Mouse (Mus musculus) testis, postnatal 10 days (tissue): ENCODE results near the gene Il17ra.

Experiments used
- DNase-seq: peaks from one replicate; pipeline ENCODE4 v3.0.0; 2021; ENCODE audit warnings: low spot score

The Il17ra gene

DNA sequence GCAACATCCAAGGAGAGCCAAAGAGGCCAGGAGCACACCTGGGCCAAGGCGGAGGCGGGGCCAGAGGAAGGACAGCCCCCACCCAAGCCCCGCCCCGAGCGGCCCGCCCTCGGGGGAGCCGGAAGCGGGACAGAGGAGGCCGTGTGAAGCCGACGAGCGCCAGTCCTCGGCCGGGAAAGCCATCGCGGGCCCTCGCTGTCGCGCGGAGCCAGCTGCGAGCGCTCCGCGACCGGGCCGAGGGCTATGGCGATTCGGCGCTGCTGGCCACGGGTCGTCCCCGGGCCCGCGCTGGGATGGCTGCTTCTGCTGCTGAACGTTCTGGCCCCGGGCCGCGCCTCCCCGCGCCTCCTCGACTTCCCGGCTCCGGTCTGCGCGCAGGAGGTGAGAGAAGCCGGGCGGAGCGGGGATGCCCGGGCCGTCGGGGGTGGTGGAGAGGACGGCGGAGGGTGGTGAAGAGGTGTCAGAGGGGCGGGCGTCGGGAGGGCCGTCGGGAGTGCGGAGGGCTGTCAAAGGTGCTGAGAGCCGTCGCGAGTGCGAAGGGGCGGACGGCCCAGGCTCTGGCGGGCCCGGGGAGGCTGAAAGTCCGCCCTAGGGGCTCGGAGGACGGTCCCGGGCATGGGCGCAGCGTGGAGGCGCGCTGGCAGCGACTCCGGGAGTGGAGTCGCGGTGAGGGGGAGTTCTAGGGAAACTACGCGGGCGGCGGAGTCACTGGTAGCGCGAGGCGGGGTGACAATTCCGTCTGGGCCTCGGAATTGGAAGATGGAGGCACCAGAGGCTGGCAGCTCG is at the start of gene Il17ra:
Il17ra (plus strand) TSS at position 162 of the 786 bp plus-strand sequence.
- peak; percentile 86 for DNase-seq

DNA sequence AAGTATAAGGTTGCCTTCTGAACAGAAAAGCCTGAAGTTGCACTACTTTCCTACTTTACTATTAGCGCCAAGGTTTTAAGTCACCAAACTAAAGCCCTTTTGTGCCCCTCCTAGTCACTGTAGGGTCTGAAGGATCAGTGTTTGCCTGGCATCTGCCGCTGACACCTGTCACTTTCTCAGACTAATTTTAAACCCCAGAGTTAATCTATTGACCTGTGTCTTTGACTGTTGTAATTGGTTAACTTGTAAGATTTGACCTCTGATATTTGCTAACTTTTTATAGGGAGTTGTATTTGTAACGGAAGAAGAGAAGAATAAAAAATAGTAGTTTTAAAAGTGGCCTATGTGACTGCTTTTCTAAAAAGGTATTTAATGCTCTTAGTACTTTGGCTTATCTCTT is 24.9 kb upstream of the Il17ra start:
- DNase-seq, result no peak

GRCm38 (mm10) chr6:120442171-120442749 is 20.8 kb upstream of the Il17ra start:
- DNase-seq, result no peak

DNA sequence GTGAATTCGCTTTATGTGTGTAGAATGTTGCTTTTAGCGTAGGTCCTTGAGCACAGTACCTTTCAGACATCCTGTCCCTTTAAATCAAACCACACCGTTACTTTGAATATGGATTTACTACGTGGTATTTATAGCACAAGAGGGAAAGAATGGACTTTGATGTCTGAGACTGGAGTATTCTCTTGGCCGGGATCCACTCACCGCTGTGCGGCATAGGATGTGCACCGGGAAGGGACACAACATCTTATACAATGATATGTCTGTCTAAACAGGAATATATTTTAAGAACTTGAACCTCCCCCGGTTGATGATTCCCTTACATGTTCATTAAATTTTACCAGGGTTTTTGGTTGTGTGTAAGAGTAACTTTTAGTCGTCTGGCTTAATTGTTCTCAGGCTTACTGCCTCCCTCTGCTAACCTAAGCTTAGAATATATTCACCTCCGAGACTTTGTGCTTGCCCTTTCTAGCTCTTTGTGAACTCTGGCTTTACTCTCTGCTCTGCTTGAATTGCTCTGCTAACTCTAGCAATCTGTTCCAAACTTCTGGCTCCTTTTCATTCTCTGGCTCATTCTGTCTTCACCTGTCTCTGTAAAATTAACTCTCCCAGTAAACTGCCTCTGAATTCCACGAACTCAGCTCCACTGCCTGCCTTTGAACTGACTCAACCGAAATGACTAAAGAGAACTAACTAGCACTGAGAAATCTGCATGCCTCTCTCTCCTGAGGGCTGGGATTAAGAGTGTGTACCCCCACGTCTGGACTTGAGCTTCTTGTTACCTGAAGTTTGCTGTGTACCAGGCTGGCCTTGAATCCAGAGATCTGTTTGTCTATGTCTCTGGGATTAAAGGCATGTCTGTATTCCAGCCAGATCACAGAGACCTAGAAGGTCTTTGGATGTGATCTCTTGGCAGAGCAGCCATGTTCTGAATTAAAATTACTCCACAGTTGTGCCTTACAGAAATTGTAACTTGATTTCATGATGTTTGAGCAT is 19.4 kb upstream of the Il17ra start:
- no peak for DNase-seq

DNA sequence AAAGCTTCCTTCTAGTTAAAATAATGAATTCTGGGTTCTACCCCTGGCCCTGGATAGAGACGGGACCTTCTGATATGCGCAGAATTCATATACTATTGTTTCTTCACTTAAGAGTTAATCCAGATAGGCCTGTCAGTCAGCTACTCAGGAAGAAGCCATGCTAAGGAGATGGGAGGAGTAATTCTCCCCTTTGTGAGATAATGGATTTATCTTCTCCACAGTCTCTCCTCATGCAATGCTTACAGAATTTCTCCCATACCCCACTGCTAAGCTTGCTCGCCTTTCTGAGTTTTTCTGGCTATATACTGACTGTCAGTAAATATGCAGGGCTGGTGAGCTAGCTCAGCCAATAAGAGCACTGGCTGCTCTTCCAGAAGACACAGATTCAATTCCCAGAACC is 12.8 kb upstream of the Il17ra start:
- no peak for DNase-seq

DNA sequence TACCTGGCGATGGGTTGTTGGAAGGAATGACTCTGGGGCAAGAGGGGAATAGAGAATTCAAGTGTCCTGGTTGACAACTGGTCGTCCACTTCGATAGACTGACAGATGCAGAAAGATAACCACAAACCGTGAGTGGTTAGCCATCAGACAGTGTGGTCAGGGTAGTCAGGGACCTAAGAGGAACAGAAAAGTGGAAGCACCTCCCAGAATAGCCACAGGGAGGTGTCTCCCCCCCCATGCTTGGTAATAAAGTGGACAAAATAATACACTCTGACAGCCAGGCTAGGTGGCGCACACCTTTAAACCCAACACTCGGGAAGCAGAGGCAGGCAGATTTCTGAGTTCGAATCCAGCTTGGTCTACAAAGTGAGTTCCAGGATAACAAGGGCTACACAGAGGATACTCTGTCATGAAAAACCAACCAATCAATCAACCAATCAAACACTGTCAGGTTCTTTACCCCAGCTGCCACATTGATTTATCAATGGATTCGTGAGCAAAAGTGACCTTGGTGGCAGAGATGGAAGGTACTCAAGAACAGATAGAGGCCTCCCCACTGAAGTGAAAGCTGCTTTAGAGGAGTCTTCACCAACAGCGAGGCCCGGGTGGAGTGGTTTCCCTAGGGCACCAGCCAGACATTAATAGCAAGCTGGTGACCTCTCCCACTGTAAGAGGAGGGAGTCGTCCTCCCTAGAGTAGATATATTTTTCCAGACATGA is 10.5 kb upstream of the Il17ra start:
- no peak for DNase-seq

DNA sequence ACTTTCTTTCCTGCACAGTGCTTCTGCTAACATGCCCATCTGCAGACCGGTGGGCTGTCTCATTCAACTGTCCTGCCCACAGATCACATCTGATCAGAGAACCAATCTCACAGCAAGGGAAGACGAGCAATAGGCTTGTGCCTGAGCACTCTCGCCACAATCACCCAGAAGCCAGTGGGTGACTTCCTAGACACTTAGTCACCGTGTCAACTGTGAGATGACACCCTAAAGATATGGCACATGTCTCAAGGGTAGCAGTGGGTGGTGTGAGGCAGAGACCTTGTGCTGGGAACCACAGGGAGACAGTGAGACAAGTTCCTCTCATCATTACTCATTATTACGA is 10.0 kb upstream of the Il17ra start:
- no peak for DNase-seq

DNA sequence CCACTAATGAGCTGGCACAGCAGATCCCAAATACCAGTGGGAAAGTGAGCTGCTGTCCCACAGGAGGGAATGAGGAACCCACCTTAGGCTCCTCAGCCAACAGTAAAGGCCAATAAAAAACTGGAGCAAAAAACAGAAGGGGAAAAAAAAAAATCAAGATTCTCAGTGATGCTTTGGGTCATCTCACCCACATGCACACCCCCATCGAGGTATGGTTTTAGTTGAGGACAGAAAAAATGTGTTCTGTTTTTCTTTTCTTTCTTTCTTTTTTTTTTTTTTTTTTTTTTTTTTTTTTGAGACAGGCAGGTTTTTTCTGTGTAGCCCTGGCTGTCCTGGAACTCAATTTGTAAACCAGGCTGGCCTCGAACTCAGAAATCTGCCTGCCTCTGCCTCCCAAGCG is 9.5 kb upstream of the Il17ra start:
- no peak for DNase-seq

DNA sequence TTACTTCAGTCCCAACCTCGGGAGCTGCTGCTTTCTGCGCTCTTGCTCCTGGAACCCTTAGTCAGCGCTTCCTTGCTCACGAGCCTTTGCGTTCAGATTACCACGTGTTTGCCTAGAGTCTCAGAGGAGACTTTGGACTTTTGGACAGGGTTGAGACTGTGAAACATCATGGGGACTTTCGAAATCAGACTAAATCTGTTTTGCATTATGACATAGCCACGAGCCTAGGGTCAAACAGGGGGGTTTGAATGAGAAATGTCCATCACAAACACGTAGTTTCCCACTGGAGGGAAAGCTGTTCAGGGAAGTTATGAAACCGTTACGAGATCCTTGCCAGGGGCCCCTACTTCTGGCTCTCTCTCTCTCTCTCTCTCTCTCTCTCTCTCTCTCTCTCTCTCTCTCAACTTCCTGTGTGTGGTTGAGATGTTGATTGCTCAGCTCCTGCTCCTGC is 8.4 kb upstream of the Il17ra start:
- no peak for DNase-seq

DNA sequence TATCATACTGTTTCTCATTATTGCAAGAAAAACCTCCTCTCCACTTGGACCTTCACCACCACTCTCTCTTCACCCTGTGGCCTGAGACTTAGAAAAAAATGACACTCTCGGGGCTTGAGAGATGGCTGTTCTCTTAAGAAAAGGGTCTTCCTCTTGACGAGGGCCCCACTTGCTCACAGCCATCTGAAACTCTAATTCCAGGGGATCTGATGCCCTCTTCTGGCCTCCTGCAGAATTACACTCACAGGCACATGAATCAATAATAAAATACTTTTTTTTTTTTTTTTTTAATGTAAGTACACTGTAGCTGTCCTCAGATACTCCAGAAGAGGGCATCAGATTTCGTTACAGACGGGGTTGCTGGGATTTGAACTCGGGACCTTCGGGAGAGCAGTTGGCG is 6.0 kb upstream of the Il17ra start:
- no peak for DNase-seq

GRCm38 (mm10) chr6:120457751-120458150 is 5.3 kb upstream of the Il17ra start:
- DNase-seq, result no peak

- DNase-seq, result no peak
Measured at GRCm38 (mm10) chr6:120461217-120461616, 1.8 kb upstream of the Il17ra start.

DNA sequence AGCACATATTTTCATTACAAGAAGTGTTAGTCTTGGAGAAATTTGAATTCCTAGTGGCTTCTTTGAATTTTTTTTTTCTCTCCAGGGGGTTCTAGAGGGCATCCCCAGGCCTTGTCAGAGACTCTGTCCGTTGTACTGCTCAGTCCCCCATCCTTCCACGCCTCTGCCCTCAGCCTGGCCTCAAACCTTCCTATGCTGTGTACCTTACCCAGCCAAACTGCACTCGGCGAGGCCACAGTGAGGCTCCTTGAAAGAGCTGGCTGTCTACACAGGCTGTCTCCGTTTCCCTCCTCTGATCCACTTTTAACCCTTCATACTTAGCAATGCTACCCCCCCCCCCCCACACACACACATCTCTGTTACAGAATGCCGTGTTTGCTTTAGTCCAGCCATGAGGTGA is 796 bp upstream of the Il17ra start:
- DNase-seq, result no peak

GRCm38 (mm10) chr6:120463884-120464283 is 837 bp downstream of the Il17ra start:
- DNase-seq, result no peak

DNA sequence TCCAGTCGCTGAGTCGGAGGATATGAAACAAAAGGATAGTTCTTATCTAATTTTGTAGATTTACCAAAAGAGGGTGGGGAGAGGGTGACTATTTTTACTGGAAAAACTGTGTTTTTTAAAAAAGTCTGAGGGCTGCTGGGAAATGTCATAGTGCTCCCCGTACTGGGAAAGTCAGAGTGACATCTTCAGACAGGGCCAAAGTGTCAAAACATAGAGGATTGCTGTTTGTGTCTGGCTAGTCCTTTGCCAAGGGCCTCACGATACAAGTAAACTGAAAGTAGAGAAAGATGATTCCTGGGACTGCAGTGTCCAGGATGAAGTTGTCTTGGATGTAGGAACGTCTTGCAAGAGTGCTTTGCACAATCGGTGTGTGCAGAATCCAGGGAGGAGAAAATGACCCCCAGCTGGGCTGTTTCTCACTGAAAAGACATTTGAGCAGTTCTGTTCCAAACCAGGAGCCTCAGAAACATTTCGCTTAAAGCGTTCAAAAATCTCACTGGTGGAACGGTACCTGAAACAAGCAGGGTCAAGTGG is 1.4 kb downstream of the Il17ra start:
- no peak for DNase-seq

DNA sequence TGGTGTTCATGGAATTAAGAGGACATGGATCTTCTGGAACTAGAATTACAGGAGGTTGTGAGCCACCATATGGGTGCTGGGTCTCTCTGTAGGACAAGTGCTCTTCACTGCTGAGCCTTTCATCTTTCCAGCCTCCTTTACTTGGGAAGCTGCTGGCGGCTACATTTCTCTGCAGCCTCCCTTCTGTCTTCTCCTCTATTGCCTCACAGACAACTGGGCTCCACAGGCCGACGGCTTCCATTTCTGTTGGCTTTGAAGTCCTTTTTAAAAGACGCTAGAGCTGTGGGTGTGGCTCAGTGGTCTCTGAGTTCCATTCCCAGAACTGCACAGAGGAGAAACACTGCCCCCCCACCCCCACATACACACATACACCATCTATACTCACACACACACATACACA is 2.3 kb downstream of the Il17ra start:
- no peak for DNase-seq

DNA sequence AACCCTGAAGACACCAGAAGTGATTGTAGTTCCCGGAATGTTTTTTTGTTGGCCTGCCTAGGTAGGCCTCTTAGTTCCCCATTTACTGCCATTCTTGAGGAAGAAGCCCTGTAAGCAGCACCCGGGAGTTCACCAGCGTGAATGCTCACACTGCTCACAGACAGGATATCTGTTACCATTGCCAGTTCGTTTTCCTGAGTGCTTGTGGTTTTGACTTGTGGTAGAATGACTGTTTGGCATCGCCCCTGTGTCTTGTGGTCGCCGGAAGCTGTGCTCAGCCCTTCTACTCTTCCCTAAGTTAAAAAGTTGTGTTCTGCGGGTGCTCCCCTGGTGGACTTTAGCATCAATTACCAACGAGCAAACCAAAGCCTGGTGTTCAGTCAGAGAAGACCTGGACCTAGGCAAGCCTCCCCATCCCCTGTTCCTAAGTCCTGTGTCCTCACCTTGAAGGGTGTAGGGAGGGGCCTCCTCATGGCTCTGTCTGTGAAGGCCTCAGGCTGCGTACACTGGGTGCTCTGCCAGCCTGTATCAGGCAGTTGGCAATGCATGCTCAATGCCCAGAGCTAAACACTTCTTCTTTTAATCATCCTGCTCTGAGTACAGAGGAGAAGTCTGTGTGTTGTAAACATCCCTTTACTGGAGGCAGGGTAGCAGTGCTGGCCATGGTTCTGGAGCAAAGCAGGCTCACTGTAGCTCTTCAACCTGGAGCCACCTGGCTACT is 3.7 kb downstream of the Il17ra start:
- no peak for DNase-seq

GRCm38 (mm10) chr6:120468259-120468658 is 5.2 kb downstream of the Il17ra start:
- DNase-seq, result no peak

- no peak for DNase-seq
Measured at GRCm38 (mm10) chr6:120469268-120469667, 6.2 kb downstream of the Il17ra start.

DNA sequence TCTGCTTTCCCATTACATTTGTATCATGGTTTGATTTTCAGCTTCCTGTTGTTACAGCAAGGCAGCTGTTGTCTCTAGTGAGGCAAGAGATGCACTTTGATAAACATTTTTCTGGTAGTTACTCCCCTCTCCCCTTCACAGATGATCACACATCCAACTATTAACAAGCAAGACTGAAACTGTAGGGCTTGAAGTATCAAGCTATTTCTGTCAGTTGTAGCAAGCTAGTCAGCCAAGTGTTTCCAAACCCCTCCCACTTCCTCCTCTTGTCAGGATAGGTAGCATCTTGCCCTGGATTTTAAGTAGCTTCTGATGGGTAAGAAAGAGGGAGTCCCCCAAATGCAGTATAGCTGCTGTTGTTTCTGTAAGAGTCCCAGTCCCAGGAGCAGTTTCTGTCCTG is 6.7 kb downstream of the Il17ra start:
- no peak for DNase-seq

- DNase-seq, result no peak
Measured at GRCm38 (mm10) chr6:120470666-120471065, 7.6 kb downstream of the Il17ra start.
